Mouse (Mus musculus) erythroblast, adult 5-6 weeks (primary cell): ENCODE results near the gene Iqgap1. TPM values are rescaled to one million over a fixed set of nuclear protein-coding genes. Genes with fewer than 3 reads are reported as not detected.

Experiments
- ATAC-seq: replicated peaks from 2 replicates; pipeline ENCODE4 v1.8.0; 2016; ENCODE audit warnings: moderate number of reproducible peaks, mild to moderate bottlenecking, moderate TSS enrichment, inconsistent platforms; ENCODE audit not compliant: poor library complexity, low FRiP score, severe bottlenecking
- total RNA-seq, 2 experiments: library from RNA; stranded (forward) in 1 of 2; stranded (reverse) in 1 of 2; fragments of 150-400 nt in 1 of 2; fragments of 200-764, 138-1000 nt in 1 of 2; gene quantifications; 2 replicates each; pipeline versions ENCODE4 v1.2.3 to v1.2.4; 2015 to 2017; ENCODE audit warnings: low replicate concordance in 2 of 2

Iqgap1 gene
- total RNA-seq (2015; ENCODE audit: low replicate concordance), result 41.8 and 71.3 TPM in 2 replicates
- 33.5 and 38.6 TPM in 2 replicates for total RNA-seq (2017; ENCODE audit: low replicate concordance)

DNA sequence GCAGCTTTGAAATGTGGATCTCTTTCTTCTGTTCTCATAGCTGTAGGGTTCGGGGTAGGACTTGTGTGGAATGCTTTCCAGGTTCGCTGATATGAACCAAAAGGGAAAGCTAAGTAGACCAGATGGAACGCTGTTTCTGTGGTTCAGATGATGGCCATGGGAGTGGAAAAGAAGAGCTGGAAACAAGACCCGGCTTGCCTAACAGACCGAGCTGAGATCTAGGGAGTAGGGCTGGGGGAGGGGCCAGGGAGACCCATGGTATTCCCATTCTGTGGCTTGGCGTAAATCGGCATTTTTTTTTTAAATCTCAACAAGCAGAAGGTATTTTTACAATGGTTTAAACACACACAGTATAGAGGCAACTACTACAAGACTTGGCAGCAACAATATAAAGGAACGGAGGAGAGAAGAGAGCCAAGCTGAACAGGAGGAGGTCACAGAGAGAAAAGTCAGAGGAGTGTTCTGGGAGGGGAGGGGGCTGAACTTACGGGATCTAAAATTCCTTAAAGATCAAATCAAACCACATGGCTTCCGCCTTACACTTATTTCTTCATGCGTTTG is at the start of gene Iqgap1:
Gene Iqgap1, minus strand, starts transcription at position 132 of the 561 bp plus-strand sequence.
- no peak for ATAC-seq

DNA sequence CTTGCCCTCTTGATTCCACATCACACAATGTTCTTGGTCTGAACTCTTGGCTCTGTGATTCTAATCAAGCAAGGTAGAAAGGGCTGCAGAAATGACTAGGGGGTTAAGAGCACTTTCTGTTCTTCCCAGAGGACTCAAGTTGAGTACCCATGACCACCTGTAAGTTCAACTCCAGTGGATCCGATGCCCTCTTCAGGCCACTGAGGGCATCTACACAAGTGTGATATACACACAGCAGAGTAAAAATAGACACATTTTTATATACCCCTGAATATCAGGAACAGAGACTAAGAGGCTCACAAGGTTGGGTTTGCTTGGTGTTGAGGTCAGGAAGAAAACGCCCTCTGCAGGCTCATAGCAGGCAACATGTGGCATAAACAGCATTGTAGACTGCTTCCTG is 47.9 kb upstream of the Iqgap1 start:
- no peak for ATAC-seq

GRCm38 (mm10) chr7:80873038-80873437 is 47.3 kb upstream of the Iqgap1 start:
- ATAC-seq, result no peak

DNA sequence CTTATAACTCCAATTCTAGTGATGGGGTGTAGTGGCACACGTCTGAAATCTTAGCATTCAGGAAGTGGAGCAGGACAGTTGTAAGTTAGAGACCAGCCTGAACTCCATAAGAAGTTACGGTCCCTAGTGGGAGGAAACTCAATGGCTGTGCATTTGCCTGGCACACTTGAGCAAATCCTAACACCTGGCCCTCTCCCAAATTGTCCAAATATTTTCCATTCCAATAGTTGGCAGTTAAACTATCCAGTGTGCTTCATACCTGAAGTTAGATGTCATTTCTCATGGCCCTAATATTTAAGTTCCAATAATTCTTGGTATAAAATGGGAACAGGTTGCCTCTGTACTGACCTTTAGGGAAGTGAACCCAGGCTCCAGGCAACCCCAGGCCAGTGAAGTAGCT is 42.9 kb upstream of the Iqgap1 start:
- no peak for ATAC-seq

DNA sequence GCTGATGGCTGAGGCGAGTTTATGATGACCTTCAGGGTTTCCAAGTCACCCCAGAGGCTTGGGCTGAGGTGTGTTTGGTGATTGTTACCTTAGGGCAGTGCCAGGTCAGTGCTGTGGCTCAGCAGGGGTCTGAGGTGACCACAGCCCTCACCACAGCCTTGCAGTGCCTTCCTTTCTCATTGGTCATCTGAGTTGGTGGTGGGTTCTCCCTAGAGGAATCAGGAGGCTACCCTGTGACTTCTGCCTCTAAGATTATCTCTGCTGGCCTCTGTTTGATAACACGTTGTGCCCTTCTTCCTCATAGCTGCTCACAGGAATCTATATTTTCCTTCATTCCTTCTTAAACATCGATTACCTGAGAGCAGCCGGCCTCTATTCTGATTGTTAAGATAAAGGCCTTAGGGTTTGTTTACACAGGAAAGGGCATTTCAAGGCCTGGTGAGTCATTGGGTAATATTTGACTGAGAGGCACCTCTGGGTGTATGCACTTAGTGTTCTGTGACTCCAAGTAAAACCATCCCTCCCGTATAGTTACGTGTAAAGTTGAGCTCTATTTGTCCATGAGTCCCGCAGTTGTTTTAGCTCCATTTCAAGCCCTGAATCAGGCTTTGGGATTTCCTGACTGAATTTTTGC is 40.9 kb upstream of the Iqgap1 start:
- no peak for ATAC-seq

- ATAC-seq, result no peak
These were observed 39.7 kb upstream of the Iqgap1 start for GRCm38 (mm10) chr7:80865521-80865920.

GRCm38 (mm10) chr7:80864831-80865230 is 39.1 kb upstream of the Iqgap1 start:
- no peak for ATAC-seq

- ATAC-seq, result no peak
These were observed 38.4 kb upstream of the Iqgap1 start for GRCm38 (mm10) chr7:80864151-80864550.

- ATAC-seq, result no peak
These were observed 37.7 kb upstream of the Iqgap1 start for GRCm38 (mm10) chr7:80863520-80863919.

- ATAC-seq, result no peak
These were observed 36.7 kb upstream of the Iqgap1 start for GRCm38 (mm10) chr7:80862475-80862874.

- peak; percentile 87 for ATAC-seq
These were observed 35.0 kb upstream of the Iqgap1 start, which contains the start of gene Zscan2 for GRCm38 (mm10) chr7:80860729-80861274. Gene Zscan2, plus strand, starts transcription at chr7:80860920.

- no peak for ATAC-seq
These were observed 34.5 kb upstream of the Iqgap1 start for GRCm38 (mm10) chr7:80860227-80860626.

- ATAC-seq, result peak; percentile 72
These were observed 31.4 kb upstream of the Iqgap1 start for GRCm38 (mm10) chr7:80857181-80857580.

GRCm38 (mm10) chr7:80855316-80855715 is 29.5 kb upstream of the Iqgap1 start:
- ATAC-seq, result no peak

DNA sequence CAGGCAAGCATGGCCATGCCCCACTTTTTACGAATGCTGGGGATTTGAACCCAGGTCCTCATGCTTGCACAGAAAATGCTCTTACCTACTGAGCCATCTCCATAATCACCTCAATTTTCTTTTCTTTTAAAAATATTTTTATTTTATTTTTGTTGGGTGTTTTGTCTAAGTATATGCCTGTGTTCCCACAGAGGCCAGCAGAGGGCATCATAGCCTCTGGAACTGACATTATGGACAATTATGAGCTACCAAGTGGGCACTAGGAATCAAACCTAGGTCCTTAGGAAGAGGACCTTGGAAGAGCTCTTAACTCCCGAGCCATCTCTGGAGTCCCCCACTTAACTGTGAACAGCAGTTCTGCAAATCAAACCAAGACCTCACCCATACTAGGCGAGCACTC is 27.4 kb upstream of the Iqgap1 start:
- no peak for ATAC-seq

DNA sequence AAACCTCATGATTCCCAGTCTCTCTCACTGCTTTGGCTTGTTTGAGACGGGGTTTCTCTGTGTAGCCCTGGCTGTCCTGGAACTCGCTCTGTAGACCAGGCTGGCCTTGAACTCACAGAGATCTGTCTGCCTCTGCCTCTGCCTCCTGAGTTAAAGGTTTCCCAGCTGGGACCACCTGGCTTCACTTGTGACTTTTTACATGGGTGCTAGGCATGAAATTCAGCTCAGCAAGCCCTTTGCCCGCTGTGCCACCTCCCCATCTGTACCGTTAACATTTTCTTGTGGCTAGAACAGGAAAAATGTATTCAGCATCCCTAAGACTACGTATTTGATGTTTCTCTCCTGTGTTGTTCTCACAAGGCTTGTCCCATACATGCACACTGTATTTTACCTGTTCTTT is 24.7 kb upstream of the Iqgap1 start:
- no peak for ATAC-seq

GRCm38 (mm10) chr7:80849710-80850109 is 23.9 kb upstream of the Iqgap1 start:
- peak; percentile 88 for ATAC-seq

GRCm38 (mm10) chr7:80849267-80849666 is 23.5 kb upstream of the Iqgap1 start:
- ATAC-seq, result no peak

- no peak for ATAC-seq
These were observed 20.9 kb upstream of the Iqgap1 start for GRCm38 (mm10) chr7:80846709-80847108.

GRCm38 (mm10) chr7:80846280-80846678 is 20.5 kb upstream of the Iqgap1 start:
- no peak for ATAC-seq

GRCm38 (mm10) chr7:80845621-80846279 is 20.0 kb upstream of the Iqgap1 start:
- ATAC-seq, result no peak
